Mouse (Mus musculus) embryonic facial prominence, embryonic 12.5 days (tissue): Measurements from ENCODE around the gene Dctpp1. TPM values are rescaled to one million over a fixed set of nuclear protein-coding genes. Genes with fewer than 3 reads are reported as not detected.

ENCODE experiments used
- ATAC-seq: fragments of 200-750 bp; cut with Nextera tagmentation; 2 replicates; pipeline ENCODE4 v1.8.0; 2017; ENCODE audit not compliant: insufficient number of reproducible peaks, insufficient read depth, low FRiP score, low TSS enrichment
- H3K27ac ChIP-seq: fragments of 300-500 bp; sonication (generic); 2 replicates; pipeline ENCODE4 v1.5.1; 2016; ENCODE audit warnings: mild to moderate bottlenecking
- H3K27me3 ChIP-seq: fragments of 300-500 bp; sonication (generic); 2 replicates; pipeline ENCODE4 v1.6.1; 2016; ENCODE audit warnings: mild to moderate bottlenecking, moderate library complexity
- H3K36me3 ChIP-seq: fragments of 300-500 bp; sonication (generic); 2 replicates; pipeline ENCODE4 v1.6.1; 2016; ENCODE audit warnings: mild to moderate bottlenecking
- H3K4me1 ChIP-seq: fragments of 300-500 bp; sonication (generic); 2 replicates; pipeline ENCODE4 v1.6.1; 2016
- H3K4me2 ChIP-seq: fragments of 300-500 bp; sonication (generic); replicated peaks from 2 replicates; pipeline ENCODE4 v1.6.1; 2016; ENCODE audit warnings: mild to moderate bottlenecking, moderate library complexity
- H3K4me3 ChIP-seq: fragments of 300-500 bp; sonication (generic); 2 replicates; pipeline ENCODE4 v1.5.1; 2016; ENCODE audit warnings: mild to moderate bottlenecking
- H3K9ac ChIP-seq: fragments of 300-500 bp; sonication (generic); 2 replicates; pipeline ENCODE4 v1.6.1; 2016; ENCODE audit warnings: mild to moderate bottlenecking, moderate library complexity
- H3K9me3 ChIP-seq: fragments of 300-500 bp; sonication (generic); 2 replicates; pipeline ENCODE4 v1.6.1; 2016; ENCODE audit warnings: mild to moderate bottlenecking, moderate library complexity
- WGBS: fragments of 180-500 bp; shearing (Covaris S2); methylation state at CpG from one replicate; pipeline ENCODE4 v1.1.7; 2016; 5-methylcytosine and 5-hydroxymethylcytosine counted together
- polyA plus RNA-seq: library from polyadenylated mRNA; unstranded; fragments of >200 nt; fragmentation: Nextera tagmentation; extraction: Ambion mirVana; gene quantifications from 2 replicates; pipeline ENCODE4 v1.2.1, GENCODE M21; 2016

Gene Dctpp1
- polyA plus RNA-seq, 1 experiment from 2014 or later = 196 TPM

DNA sequence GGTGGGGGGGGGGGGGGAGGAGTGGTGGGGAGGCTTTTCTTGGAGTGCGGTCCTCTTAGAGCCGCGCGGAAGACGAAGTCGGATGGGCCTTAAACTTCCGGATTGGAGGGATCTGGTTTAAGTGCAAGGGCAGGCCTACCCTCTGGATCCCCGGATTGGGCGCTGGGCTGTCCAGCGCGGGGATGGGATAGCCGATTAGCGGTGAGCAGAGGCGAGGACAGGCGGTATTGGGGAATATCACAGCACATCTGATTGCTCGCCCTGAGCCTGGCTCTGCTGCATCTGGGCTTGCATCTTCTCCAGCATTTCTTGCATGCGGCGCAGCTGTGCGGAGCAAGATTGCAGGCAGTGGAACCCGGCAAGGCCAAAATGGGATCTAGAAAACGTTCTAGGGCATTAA is 46.0 kb downstream of the Dctpp1 start:
- 21% methylated on average over 21 of the region's 21 CpGs for WGBS
- H3K9ac ChIP-seq = peak overlapping the region; percentile 49
- H3K9me3 ChIP-seq = no peaks in the 10 kb centered on the region
- H3K4me3 ChIP-seq = peak overlapping the region; percentile 29; the same call in 1 of the 2 replicates
- H3K4me1 ChIP-seq = peaks cover 5% of the 10 kb centered on the region; the same call in 1 of the 2 replicates
- peak overlapping the region; percentile 49 for H3K4me2 ChIP-seq
- ATAC-seq = no peak
- no peak overlapping the region for H3K27ac ChIP-seq
- H3K36me3 ChIP-seq = no peaks in the 10 kb centered on the region
- peaks cover 12% of the 10 kb centered on the region; the same call in 1 of the 2 replicates for H3K27me3 ChIP-seq

DNA sequence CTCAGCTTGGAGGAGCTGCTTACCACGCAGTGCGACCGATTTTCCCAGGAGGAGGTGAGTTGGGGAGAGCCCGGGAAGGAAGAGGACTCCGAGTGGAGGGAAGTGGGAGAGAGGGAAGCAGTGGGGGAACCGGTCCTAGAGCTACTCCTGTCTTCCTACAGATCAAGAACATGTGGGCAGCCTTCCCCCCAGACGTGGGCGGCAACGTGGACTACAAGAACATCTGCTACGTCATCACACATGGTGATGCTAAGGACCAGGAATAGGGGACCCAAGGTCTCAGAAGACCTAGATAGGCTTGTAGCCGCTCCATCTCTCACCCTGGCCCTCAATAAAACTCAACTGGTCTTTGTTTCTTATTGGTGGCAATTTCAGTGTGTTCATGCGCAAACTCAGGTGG is 46.6 kb downstream of the Dctpp1 start:
- Histone ChIP-seq H3K4me2 (peak overlapping the region; percentile 49; the same call in 1 of the 2 replicates), H3K9ac (no peak overlapping the region), H3K27me3 (peaks cover 12% of the 10 kb centered on the region; the same call in 1 of the 2 replicates), H3K4me3 (peak overlapping the region; percentile 29; the same call in 1 of the 2 replicates), H3K4me1 (peaks cover 5% of the 10 kb centered on the region; the same call in 1 of the 2 replicates), H3K9me3 (no peaks in the 10 kb centered on the region), H3K36me3 (no peaks in the 10 kb centered on the region), H3K27ac (no peak overlapping the region)
- ATAC-seq = no peak
- 45% methylated on average over 12 of the region's 12 CpGs for WGBS

DNA sequence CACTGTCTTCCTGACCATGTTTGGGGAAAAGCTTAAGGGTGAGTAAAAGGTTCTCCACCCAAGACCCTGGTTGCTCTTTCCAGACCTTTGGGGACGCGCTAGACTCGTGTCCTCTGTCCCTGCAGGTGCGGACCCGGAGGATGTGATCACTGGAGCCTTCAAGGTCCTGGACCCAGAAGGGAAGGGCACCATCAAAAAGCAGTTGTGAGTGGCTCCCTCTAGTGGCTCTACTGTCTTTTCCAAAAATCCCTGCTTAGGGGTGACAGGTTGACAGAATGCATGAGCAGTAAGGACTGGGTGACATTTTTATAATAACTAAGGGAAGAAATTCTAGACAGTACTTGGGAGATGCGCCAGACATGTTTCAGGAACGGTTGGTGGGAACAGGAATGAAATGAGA is 47.0 kb downstream of the Dctpp1 start:
- Histone ChIP-seq H3K4me3 (no peak overlapping the region), H3K9me3 (no peaks in the 10 kb centered on the region), H3K27me3 (peaks cover 12% of the 10 kb centered on the region; the same call in 1 of the 2 replicates), H3K9ac (no peak overlapping the region), H3K27ac (no peak overlapping the region), H3K4me2 (no peak overlapping the region), H3K4me1 (peaks cover 5% of the 10 kb centered on the region; the same call in 1 of the 2 replicates), H3K36me3 (no peaks in the 10 kb centered on the region)
- 49% methylated on average over 7 of the region's 7 CpGs for WGBS
- ATAC-seq = no peak

DNA sequence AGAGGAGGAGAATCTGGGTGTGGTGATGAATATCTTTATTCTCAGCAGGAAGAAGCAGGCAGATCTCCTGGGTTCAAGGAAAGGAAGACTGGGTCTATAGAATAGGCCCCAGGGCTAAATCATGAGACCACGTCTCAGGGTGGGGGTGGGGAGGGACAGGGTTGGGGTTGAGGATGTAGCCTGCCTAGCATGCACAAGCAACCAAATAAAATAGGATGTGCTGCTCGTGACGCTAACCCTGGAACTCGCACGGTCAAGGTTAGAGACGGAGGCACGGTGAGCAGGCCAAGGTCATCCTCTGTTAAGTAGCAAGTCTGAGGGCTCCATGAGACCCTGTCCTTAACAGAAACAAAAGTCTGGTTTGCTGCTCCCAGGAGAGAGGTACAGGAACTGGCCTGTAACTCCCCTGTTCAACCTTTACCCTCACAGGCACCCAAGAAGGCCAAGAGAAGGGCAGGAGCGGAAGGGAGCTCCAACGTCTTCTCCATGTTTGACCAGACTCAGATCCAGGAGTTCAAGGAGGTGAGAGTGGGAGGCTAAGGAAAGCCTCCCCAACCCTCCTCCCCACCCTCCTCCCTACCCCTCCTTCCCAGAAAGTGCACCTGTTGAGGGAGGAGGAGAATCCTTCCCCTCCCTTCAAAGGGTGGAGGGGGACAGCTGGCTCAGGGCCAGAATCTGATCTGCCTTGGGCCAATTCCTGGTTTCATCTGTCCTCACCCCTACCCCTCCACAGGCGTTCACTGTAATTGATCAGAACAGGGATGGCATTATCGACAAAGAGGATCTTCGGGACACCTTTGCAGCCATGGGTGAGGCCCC is 47.9 kb downstream of the Dctpp1 start:
- H3K4me3 ChIP-seq = no peak overlapping the region

DNA sequence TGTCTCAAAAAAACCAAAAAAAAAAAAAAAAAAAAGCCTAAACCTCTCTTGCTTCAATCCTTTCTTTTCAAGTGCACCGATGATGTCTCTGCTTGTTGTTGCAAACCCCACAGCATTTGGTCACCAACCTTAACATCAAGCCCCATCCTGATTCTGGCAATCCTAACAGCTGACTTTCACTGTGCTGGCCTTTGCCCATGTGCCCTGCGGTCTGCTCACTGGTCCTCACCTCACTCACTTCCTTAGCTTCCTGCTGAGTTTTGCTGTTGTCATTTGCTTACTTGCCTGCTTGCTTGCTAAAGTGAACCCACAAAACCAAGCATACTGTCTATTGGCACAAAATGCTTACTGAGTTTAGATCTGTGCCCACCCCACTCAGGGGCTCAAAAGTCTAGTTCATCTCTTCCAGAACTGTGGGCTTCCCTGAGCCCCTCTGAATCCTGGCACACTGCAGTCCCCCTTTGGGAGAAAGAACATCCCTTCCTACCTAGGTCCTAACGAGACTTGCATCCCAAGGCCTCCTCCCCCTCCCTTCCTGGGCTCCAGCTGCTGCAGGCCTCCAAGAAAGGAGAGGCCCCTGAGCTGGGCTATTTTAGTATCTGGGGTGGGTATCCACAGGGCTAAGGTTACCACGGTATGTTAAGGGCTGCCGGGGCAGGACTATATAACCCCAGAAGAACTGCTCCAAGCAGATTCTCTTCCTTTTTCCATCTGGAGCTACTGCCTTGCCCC is 49.3 kb downstream of the Dctpp1 start:
- no peak overlapping the region for H3K9ac ChIP-seq

More for the DNA sequence above, 47.9 kb downstream of the Dctpp1 start:
- H3K27me3 ChIP-seq = peaks cover 12% of the 10 kb centered on the region; the same call in 1 of the 2 replicates
- no peaks in the 10 kb centered on the region for H3K9me3 ChIP-seq
- H3K36me3 ChIP-seq = no peaks in the 10 kb centered on the region
- no peak overlapping the region for H3K27ac ChIP-seq
- ATAC-seq = no peak
- H3K4me2 ChIP-seq = no peak overlapping the region
- H3K9ac ChIP-seq = no peak overlapping the region
- 89% methylated on average over 12 of the region's 12 CpGs for WGBS
- H3K4me1 ChIP-seq = peaks cover 5% of the 10 kb centered on the region; the same call in 1 of the 2 replicates

DNA sequence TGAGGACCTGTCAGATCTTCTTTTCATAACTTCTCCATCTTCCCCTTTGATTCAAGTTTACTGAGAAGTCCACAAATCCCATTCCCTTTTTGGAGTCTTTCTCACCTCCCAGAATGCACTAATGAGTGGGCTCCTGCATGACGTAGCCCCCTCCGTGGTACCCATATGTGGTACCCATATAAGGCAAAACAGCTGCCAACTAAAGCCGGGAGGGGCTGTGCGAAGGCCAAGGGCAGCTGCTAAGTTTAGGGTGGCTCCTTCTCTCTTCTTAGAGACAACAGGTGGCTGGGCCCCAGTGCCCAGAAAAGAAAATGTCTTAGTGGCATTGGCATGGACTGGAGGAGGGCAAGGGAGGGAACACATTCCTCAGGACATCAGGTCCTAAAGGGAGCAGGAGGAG is 50.2 kb downstream of the Dctpp1 start:
- 87% methylated on average over 4 of the region's 4 CpGs for WGBS
- H3K4me1 ChIP-seq = peaks cover 18% of the 10 kb centered on the region
- H3K27ac ChIP-seq = no peak overlapping the region
- no peak overlapping the region for H3K4me2 ChIP-seq
- ATAC-seq = no peak
- H3K4me3 ChIP-seq = no peak overlapping the region
- peaks cover 12% of the 10 kb centered on the region; the same call in 1 of the 2 replicates for H3K27me3 ChIP-seq
- no peaks in the 10 kb centered on the region for H3K36me3 ChIP-seq
- no peaks in the 10 kb centered on the region for H3K9me3 ChIP-seq
- no peak overlapping the region for H3K9ac ChIP-seq

More for the DNA sequence above, 49.3 kb downstream of the Dctpp1 start:
- Histone ChIP-seq H3K4me1 (peaks cover 15% of the 10 kb centered on the region), H3K4me2 (no peak overlapping the region), H3K27ac (no peak overlapping the region), H3K36me3 (no peaks in the 10 kb centered on the region), H3K4me3 (no peak overlapping the region), H3K27me3 (peaks cover 12% of the 10 kb centered on the region; the same call in 1 of the 2 replicates), H3K9me3 (no peaks in the 10 kb centered on the region)
- no peak for ATAC-seq
- WGBS = 71% methylated on average over 5 of the region's 5 CpGs

DNA sequence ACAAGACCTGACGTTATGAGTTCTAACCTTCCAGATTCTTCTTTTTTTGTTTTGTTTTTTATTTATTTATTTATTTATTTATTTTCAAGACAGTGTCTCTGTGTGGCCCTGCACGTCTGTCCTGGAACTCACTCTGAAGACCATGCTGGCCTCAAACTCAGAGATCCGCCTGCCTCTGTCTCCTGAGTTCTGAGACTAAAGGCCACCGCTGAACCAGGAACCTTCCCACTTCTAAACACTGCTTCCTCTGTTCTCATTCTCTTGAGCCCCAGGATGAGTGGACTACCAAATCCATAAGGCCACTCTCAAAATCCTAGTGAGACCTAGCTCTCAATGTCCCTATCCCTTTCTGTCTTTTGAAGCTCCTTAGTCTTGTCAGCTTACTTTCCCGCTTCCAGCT is 50.7 kb downstream of the Dctpp1 start:
- peaks cover 18% of the 10 kb centered on the region for H3K4me1 ChIP-seq
- no peak overlapping the region for H3K9ac ChIP-seq
- H3K4me2 ChIP-seq = peak overlapping the region; percentile 59
- 0 out of 2 replicates have a peak, but pooled peaks cover 3% of the 10 kb centered on the region for H3K36me3 ChIP-seq
- H3K27ac ChIP-seq = 0 out of 2 replicates have a peak overlapping the region, but pooled peaks have one; percentile 25
- 79% methylated on average over 5 of the region's 5 CpGs for WGBS
- ATAC-seq = no peak
- H3K4me3 ChIP-seq = no peak overlapping the region
- H3K9me3 ChIP-seq = no peaks in the 10 kb centered on the region
- H3K27me3 ChIP-seq = peaks cover 12% of the 10 kb centered on the region; the same call in 1 of the 2 replicates

DNA sequence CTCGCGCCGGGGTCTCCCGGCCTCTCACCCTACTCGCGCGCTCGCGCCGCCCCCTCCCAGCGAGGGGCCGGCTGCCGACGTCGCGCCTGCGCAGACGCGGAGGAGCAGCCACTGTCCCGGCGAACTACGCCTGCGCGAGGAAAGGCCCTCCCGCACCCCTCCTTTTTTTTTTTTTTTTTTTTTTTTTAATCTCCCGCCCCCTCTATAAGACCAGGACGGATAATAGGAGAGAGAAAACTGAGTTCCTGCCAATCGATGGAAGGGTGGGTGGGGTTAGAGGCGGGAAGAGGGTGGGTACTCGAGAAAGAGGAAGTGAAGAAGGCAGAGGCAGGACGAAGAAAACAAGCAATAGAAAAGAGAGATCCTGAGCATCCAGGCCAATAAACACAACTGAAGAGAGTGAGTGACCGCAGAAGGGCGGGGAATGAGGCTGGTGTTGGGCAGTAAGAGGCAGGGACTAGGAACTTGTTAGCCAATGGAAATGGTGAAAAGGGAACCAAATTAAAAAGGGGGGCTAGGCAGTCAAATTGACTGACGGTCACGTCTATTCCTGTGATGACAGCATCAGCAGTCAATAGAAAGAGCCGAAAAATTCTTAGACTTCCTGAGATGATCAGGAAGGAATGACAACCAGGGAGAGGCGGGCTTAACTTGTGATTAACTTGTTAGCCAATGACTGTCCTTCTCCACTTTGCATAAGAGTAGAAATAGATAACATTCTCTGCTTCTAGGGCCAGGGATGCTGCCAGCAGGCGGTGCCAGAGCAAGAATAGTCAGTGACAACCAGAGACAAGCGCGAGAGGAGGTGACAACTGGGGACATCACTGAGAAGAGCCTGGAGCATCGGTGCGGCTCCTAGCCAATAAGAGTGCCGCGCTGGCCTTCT is 51.7 kb downstream of the Dctpp1 start, which contains the start of gene Mylpf:
TSS of gene Mylpf (plus strand) at position 338 of the 886 bp plus-strand sequence.
- H3K4me2 ChIP-seq = peak within 1 kb of the TSS; percentile 99
- no peaks in the 10 kb centered on the region for H3K9me3 ChIP-seq
- H3K4me3 ChIP-seq = peak within 1 kb of the TSS; percentile 83
- peaks cover 17% of the 10 kb centered on the region for H3K4me1 ChIP-seq
- under 1% methylated on average over 34 of the region's 44 CpGs for WGBS
- ATAC-seq = peak; percentile 96
- H3K27me3 ChIP-seq = 0 out of 2 replicates have a peak, but pooled peaks cover 3% of the 10 kb centered on the region
- peak within 1 kb of the TSS; percentile 88 for H3K27ac ChIP-seq
- H3K9ac ChIP-seq = peak within 1 kb of the TSS; percentile 97
- H3K36me3 ChIP-seq = peaks cover 6% of the 10 kb centered on the region

DNA sequence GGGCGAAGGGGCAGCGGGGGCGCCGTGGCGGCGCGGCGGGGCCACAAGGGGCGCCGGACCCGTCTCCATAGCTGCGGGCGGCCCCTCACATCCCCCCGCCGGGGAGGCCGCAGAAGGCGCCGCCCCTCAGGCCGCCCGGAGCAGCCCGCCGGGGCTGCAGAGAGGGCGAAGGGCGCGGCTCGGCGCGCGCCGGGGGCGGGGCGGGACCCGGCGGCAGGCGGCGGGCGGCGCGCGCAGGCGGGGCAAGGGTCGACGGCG is 52.3 kb downstream of the Dctpp1 start, which contains the start of gene Tbc1d10b:
TSS of gene Tbc1d10b (minus strand) at position 174 of the 258 bp plus-strand sequence.
- Histone ChIP-seq H3K4me1 (peaks cover 17% of the 10 kb centered on the region), H3K36me3 (peaks cover 11% of the 10 kb centered on the region), H3K27ac (peak within 1 kb of the TSS; percentile 88), H3K4me2 (peak within 1 kb of the TSS; percentile 99), H3K9me3 (no peaks in the 10 kb centered on the region), H3K27me3 (no peaks in the 10 kb centered on the region), H3K9ac (peak within 1 kb of the TSS; percentile 97), H3K4me3 (peak within 1 kb of the TSS; percentile 83)
- no peak for ATAC-seq
- WGBS = 2% methylated on average over 24 of the region's 44 CpGs

DNA sequence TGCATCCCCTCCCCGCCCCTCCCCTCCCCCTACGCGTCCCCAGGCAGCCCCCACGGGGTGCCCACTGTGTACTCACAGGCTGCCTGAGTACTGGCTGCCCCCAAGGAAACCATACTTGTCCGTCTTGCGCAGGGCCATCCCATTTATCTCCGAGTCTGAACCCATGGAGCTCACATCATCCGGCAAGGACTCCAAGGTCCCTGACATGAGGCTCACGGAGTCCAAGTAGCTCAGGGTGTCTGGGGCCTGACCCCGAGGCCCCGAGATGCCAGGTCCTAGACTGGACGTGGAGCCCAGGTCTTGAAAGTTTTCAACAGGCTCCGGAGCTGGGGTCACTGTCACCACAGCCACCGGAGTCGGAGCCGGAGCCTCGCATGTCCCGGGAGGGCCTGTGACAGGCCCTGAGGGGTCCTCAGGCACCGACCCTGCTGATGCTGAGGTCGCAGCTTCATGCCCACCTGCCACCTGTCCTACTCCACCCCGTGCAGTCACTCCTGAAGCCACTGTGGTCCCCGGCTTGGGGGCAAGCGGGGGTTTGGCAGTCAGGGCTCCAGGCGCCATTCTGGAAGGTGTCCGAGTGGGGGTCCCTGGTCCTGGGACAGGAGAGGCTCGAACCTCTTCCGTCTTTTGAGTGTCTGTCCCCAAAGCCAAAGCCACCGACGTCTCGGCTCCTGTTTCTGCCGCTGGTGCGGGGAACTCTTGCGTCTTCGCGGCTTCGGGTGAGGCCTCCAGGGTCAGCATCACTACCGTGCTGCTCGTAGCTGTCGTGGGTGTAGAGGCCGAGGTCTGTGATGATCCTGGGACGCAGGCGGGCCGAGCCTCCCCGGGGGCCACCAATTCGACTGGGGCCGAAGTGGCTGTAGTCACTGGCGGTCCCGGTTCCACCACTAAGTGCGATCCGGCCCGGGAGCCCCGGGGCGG is 52.9 kb downstream of the Dctpp1 start:
- Histone ChIP-seq H3K36me3 (peaks cover 17% of the 10 kb centered on the region), H3K4me1 (peaks cover 17% of the 10 kb centered on the region), H3K9me3 (no peaks in the 10 kb centered on the region), H3K9ac (peak overlapping the region; percentile 97), H3K27ac (peak overlapping the region; percentile 88), H3K4me3 (peak overlapping the region; percentile 83), H3K4me2 (peak overlapping the region; percentile 99), H3K27me3 (no peaks in the 10 kb centered on the region)
- no peak for ATAC-seq
- WGBS = under 1% methylated on average over 53 of the region's 53 CpGs
